Mouse (Mus musculus) hindbrain, postnatal 0 days (tissue): ENCODE results near the gene Asf1b. TPM values are rescaled to one million over a fixed set of nuclear protein-coding genes. Genes with fewer than 3 reads are reported as not detected.
A peak's percentile ranks its signal among the peaks of the same experiment; 100 is the strongest.
"Not testable (repeated sequence)": the region's sequence is repeated elsewhere in the genome, so short reads cannot be mapped to it uniquely, and the experiment has no call there.

Experiments used
- ATAC-seq: fragments of 200-750 bp; cut with Nextera tagmentation; 2 replicates; pipeline ENCODE4 v1.8.0; 2017; ENCODE audit warnings: mild to moderate bottlenecking, moderate TSS enrichment, moderate library complexity
- DNase-seq: peaks from one replicate; pipeline ENCODE4 v3.0.0-alpha.2; 2015; ENCODE audit warnings: low spot score
- H3K27ac ChIP-seq: fragments of 300-500 bp; sonication (generic); 2 replicates; pipeline ENCODE4 v1.5.1; 2014; ENCODE audit warnings: mild to moderate bottlenecking
- H3K27me3 ChIP-seq: fragments of 300-500 bp; sonication (generic); 2 replicates; pipeline ENCODE4 v1.6.1; 2014; ENCODE audit warnings: low read length, mixed read lengths; ENCODE audit not compliant: insufficient read depth
- H3K36me3 ChIP-seq: fragments of 300-500 bp; sonication (generic); 2 replicates; pipeline ENCODE4 v1.6.1; 2014; ENCODE audit warnings: low read length, mixed read lengths; ENCODE audit not compliant: insufficient read depth
- H3K4me1 ChIP-seq: fragments of 300-500 bp; sonication (generic); 2 replicates; pipeline ENCODE4 v1.6.1; 2014; ENCODE audit warnings: antibody characterized with exemption, low read length, mixed read lengths; ENCODE audit not compliant: insufficient read depth
- H3K4me2 ChIP-seq: fragments of 300-500 bp; sonication (generic); 2 replicates; pipeline ENCODE4 v1.6.1; 2014; ENCODE audit warnings: low read depth, mild to moderate bottlenecking, low read length, moderate library complexity, mixed read lengths
- H3K4me3 ChIP-seq: fragments of 300-500 bp; sonication (generic); 2 replicates; pipeline ENCODE4 v1.5.1; 2014; ENCODE audit warnings: low read length
- H3K9ac ChIP-seq: fragments of 300-500 bp; sonication (generic); replicated peaks from 2 replicates; pipeline ENCODE4 v1.6.1; 2014; ENCODE audit warnings: mild to moderate bottlenecking, low read length, moderate library complexity, mixed read lengths
- H3K9me3 ChIP-seq: fragments of 300-500 bp; sonication (generic); 2 replicates; pipeline ENCODE4 v1.6.1; 2016; ENCODE audit warnings: low read length, mixed read lengths
- CTCF ChIP-seq: IDR thresholded peaks from 2 replicates; pipeline ENCODE4 v1.5.1; 2016; ENCODE audit warnings: antibody characterized with exemption, control low read depth, low read depth
- WGBS: fragments of 180-500 bp; shearing (Covaris S2); extraction: QIAGEN DNeasy Blood & Tissue Kit; methylation state at CpG from one replicate; pipeline ENCODE4 v1.1.7; 2014; 5-methylcytosine and 5-hydroxymethylcytosine counted together
- polyA plus RNA-seq: library from polyadenylated mRNA; unstranded; fragments of >200 nt; fragmentation: Nextera tagmentation; extraction: Ambion mirVana; gene quantifications from 2 replicates; pipeline ENCODE4 v1.2.1, GENCODE M21; 2015
- total RNA-seq: library from RNA; depleted of rRNA; stranded (reverse); fragments of >200 nt; gene quantifications from 2 replicates; pipeline ENCODE4 v1.2.3, GENCODE M21; 2014

Gene Asf1b
- total and polyA plus RNA-seq, 2 experiments from 2014 or later = 4.7 to 8.3 TPM

DNA sequence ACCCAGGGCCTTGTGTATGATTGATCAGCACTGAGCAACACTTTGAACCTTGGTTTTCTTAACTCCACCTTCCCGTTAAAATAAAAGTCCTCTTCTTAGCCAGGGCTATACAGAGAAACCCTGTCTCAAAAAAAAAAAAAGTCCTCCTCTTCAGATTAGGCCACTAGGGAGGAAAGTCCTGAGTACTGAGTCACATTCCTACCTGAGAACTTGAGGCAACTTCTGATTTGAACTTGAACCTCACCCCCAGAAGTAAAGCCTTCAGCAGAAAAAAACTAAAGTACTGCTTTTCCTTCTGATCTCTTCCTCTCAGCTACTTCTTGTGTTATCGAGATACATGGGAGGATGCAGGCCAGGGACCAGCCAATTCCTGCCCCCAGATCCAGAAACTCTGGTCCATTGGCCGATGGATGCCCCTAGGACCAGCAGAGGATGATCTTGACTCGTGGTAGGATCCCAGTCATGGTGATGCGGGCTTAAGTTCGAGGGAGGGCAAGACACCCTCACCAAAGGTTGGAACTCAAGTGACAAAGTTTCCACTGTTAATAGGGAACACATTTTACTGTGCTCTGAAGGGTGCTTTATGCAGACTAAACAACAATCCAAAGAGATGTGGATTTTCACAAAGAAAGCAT is 48.4 kb downstream of the Asf1b start:
- Histone ChIP-seq H3K4me1 (0 out of 2 replicates have a peak, but pooled peaks cover 7% of the 10 kb centered on the region), H3K27me3 (no peaks in the 10 kb centered on the region), H3K27ac (no peak overlapping the region), H3K9ac (peak overlapping the region; percentile 61; the same call in 1 of the 2 replicates), H3K36me3 (peaks cover 4% of the 10 kb centered on the region; the same call in 1 of the 2 replicates), H3K9me3 (no peaks in the 10 kb centered on the region), H3K4me2 (peak overlapping the region; percentile 93), H3K4me3 (peak overlapping the region; percentile 54)
- WGBS = 77% methylated on average over 6 of the region's 6 CpGs
- DNase-seq (no peak), ATAC-seq (no peak)
- TF ChIP-seq CTCF = no peak

- Histone ChIP-seq H3K4me2 (peak overlapping the region; percentile 93), H3K9ac (peak overlapping the region; percentile 61), H3K27ac (peak overlapping the region; percentile 78), H3K4me3 (peak overlapping the region; percentile 54), H3K4me1 (0 out of 2 replicates have a peak, but pooled peaks cover 3% of the 10 kb centered on the region), H3K27me3 (no peaks in the 10 kb centered on the region), H3K9me3 (no peaks in the 10 kb centered on the region), H3K36me3 (peaks cover 4% of the 10 kb centered on the region; the same call in 1 of the 2 replicates)
- WGBS = 1% methylated on average over 30 of the region's 30 CpGs
- DNase-seq = peak; percentile 96
- peak; percentile 89 for ATAC-seq
- no peak for TF ChIP-seq CTCF
Observed at GRCm38 (mm10) chr8:84004533-84005201, 49.4 kb downstream of the Asf1b start.

DNA sequence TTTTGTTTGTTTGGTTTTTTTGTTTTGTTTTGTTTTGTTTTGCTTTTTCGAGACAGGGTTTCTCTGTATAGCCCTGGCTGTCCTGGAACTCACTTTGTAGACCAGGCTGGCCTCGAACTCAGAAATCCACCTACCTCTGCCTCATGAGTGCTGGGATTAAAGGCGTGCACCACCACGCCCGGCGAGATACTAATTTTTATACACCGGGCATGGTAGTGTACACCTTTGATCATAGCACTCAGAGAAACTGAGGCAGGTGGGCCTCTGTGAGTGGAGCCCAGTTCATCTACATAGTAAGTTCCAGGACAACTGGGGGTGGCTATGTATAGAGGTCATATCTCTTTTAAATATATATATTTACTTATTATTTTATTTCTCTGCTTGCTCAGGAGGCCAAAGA is 50.2 kb downstream of the Asf1b start:
- not testable (repeated sequence) for H3K27me3 ChIP-seq, H3K27ac ChIP-seq, H3K9me3 ChIP-seq, DNase-seq, H3K4me2 ChIP-seq, H3K36me3 ChIP-seq, H3K9ac ChIP-seq, ATAC-seq, H3K4me3 ChIP-seq, H3K4me1 ChIP-seq
- 93% methylated on average over 7 of the region's 7 CpGs for WGBS

DNA sequence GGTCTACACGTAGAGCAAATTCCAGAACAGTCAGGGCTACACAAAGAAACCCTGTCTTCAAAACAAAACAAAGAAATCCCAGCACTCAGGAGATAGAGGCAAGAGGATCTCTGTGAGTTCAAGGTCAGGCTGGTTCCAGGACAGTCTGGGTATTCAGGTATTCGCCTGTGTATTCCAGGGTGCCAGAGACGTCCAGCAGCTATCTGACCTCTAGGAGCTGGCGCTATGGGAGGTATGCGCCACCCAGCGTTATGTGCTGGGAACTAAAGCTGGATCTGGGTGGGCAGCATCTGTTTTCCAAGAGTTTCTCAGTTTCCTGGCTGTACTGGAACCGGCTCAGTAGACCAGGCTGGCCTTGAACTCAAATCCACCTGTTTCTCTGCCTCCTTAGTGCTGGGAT is 53.1 kb downstream of the Asf1b start:
- Histone ChIP-seq H3K4me1 (peaks cover 20% of the 10 kb centered on the region), H3K27me3 (peaks cover 23% of the 10 kb centered on the region), H3K9ac (no peak overlapping the region), H3K36me3 (no peaks in the 10 kb centered on the region), H3K9me3 (no peaks in the 10 kb centered on the region), H3K4me2 (no peak overlapping the region), H3K4me3 (no peak overlapping the region), H3K27ac (no peak overlapping the region)
- peak; percentile 47 for TF ChIP-seq CTCF
- no peak for DNase-seq
- WGBS = 31% methylated on average over 7 of the region's 7 CpGs
- no peak for ATAC-seq

GRCm38 (mm10) chr8:84009876-84010275 is 54.6 kb downstream of the Asf1b start:
- TF ChIP-seq CTCF = peak; percentile 96
- DNase-seq (peak; percentile 90), ATAC-seq (0 out of 2 replicates have a peak, but pooled peaks have one; percentile 28)
- Histone ChIP-seq H3K4me3 (no peak overlapping the region), H3K4me2 (peak overlapping the region; percentile 33; the same call in 1 of the 2 replicates), H3K27ac (no peak overlapping the region), H3K36me3 (no peaks in the 10 kb centered on the region), H3K4me1 (peaks cover 20% of the 10 kb centered on the region), H3K9me3 (no peaks in the 10 kb centered on the region), H3K27me3 (peaks cover 24% of the 10 kb centered on the region), H3K9ac (no peak overlapping the region)
- 2% methylated on average over 11 of the region's 11 CpGs for WGBS

DNA sequence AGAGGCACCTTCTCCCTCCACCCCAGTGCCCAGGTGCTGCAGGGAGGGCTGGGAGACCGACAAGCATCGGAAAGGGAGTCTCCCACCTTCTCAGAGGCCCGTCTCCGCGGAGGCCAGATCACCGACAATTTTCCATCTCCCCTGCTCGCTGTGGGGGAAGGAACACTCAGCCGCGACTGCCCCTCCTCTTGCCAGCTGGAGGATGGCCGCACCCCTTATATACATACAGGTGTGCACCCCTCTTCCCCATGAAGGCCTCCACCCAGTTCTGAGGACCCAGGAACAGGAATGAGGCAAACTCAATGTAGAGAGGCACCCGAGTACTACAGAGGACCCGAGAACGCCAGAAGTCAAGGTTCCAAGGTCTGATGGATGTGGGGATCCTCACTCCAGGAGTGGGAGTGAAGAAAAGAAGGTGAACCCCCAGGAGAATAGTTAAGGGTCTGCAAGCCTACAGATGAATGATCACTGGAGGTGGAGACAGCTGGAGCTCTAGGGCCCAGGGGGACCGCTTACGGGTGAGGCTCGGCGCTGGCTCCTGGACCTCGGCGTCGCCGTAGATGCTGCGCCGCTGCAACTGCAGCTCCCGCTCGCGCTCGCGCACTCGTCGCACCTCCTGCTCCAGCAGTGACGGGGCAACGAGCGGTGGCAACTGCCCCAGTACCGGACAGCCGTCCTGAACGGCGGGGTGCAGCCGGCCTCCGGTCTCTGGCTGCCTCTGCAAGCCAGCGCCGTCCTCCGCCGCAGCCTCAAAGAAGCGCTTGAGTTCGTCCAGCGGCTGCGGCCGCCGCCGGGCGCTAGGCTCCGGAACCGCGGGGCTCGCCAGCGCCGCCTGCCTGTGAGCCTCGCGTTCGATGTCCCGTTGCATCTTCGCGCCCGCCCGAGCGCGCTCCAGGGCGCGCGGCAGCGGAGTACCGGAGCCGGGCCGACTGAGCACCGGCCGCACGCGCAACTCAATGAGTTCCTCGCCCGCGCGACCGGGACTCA is 55.6 kb downstream of the Asf1b start:
- H3K4me2 ChIP-seq = peak overlapping the region; percentile 94
- peak; percentile 33; the same call in 1 of the 2 replicates for TF ChIP-seq CTCF
- peak; percentile 87 for DNase-seq
- H3K27ac ChIP-seq = no peak overlapping the region
- peak overlapping the region; percentile 52 for H3K9ac ChIP-seq
- H3K27me3 ChIP-seq = peaks cover 24% of the 10 kb centered on the region
- peak overlapping the region; percentile 55 for H3K4me3 ChIP-seq
- no peaks in the 10 kb centered on the region for H3K9me3 ChIP-seq
- peak; percentile 69; the same call in 1 of the 2 replicates for ATAC-seq
- peaks cover 17% of the 10 kb centered on the region for H3K4me1 ChIP-seq
- WGBS = 3% methylated on average over 59 of the region's 83 CpGs
- no peaks in the 10 kb centered on the region for H3K36me3 ChIP-seq
